Mouse (Mus musculus) limb, embryonic 10.5 days (tissue): ENCODE measurements at regions not wholly inside any gene's neighbourhood (a gene's known extent, or its start where the extent isn't known, plus 50 kb on each side); places are given as distances from the start of the nearest gene placed in this dataset.
A peak's percentile ranks its signal among the peaks of the same experiment; 100 is the strongest.

Source experiments
- DNase-seq: peaks from one replicate; pipeline ENCODE4 v3.0.0-alpha.2; 2017; ENCODE audit warnings: low spot score
- H3K27ac ChIP-seq: fragments of 300-500 bp; sonication (generic); 2 replicates; pipeline ENCODE4 v1.5.1; 2016; ENCODE audit warnings: mild to moderate bottlenecking
- H3K27me3 ChIP-seq: fragments of 300-500 bp; sonication (generic); 2 replicates; pipeline ENCODE4 v1.6.1; 2016; ENCODE audit warnings: low read depth, mild to moderate bottlenecking; ENCODE audit not compliant: poor library complexity, severe bottlenecking
- H3K36me3 ChIP-seq: fragments of 300-500 bp; sonication (generic); 2 replicates; pipeline ENCODE4 v1.6.1; 2016; ENCODE audit warnings: mild to moderate bottlenecking, moderate library complexity
- H3K4me1 ChIP-seq: fragments of 300-500 bp; sonication (generic); 2 replicates; pipeline ENCODE4 v1.6.1; 2016
- H3K4me3 ChIP-seq: fragments of 300-500 bp; sonication (generic); 2 replicates; pipeline ENCODE4 v1.5.1; 2016; ENCODE audit warnings: mild to moderate bottlenecking, moderate library complexity
- H3K9me3 ChIP-seq: fragments of 300-500 bp; sonication (generic); replicated peaks from 2 replicates; pipeline ENCODE4 v1.6.1; 2016; ENCODE audit warnings: mild to moderate bottlenecking
- WGBS: fragments of 180-500 bp; shearing (Covaris S2); methylation state at CpG from one replicate; pipeline ENCODE4 v1.1.7; 2016; 5-methylcytosine and 5-hydroxymethylcytosine counted together

GRCm38 (mm10) chr13:56350705-56351400, 54.5 kb upstream of the Cxcl14 start:
- Histone ChIP-seq H3K36me3 (no peaks in the 10 kb centered on the region), H3K27ac (peak overlapping the region; percentile 80), H3K9me3 (no peaks in the 10 kb centered on the region), H3K4me3 (no peak overlapping the region), H3K4me1 (peaks cover 35% of the 10 kb centered on the region), H3K27me3 (no peaks in the 10 kb centered on the region)
- WGBS, result 79% methylated on average over 14 of the region's 14 CpGs
- peak; percentile 47 for DNase-seq

- DNase-seq, result no peak
- Histone ChIP-seq H3K27me3 (no peaks in the 10 kb centered on the region), H3K27ac (peak overlapping the region; percentile 80), H3K4me1 (peaks cover 34% of the 10 kb centered on the region), H3K36me3 (no peaks in the 10 kb centered on the region), H3K4me3 (no peak overlapping the region), H3K9me3 (no peaks in the 10 kb centered on the region)
- WGBS, result 77% methylated on average over 5 of the region's 5 CpGs
Measured at GRCm38 (mm10) chr13:56351401-56351735, 55.0 kb upstream of the Cxcl14 start.

- Histone ChIP-seq H3K36me3 (no peaks in the 10 kb centered on the region), H3K27me3 (no peaks in the 10 kb centered on the region), H3K4me1 (peaks cover 30% of the 10 kb centered on the region), H3K4me3 (no peak overlapping the region), H3K9me3 (no peaks in the 10 kb centered on the region), H3K27ac (peak overlapping the region; percentile 80; the same call in 1 of the 2 replicates)
- no peak for DNase-seq
- 94% methylated on average over 6 of the region's 6 CpGs for WGBS
Measured at GRCm38 (mm10) chr13:56352436-56352835, 56.1 kb upstream of the Cxcl14 start.

- no peaks in the 10 kb centered on the region for H3K9me3 ChIP-seq
- H3K27ac ChIP-seq, result peak overlapping the region; percentile 32; the same call in 1 of the 2 replicates
- H3K36me3 ChIP-seq, result no peaks in the 10 kb centered on the region
- H3K27me3 ChIP-seq, result no peaks in the 10 kb centered on the region
- 90% methylated on average over 12 of the region's 12 CpGs for WGBS
- no peak for DNase-seq
- no peak overlapping the region for H3K4me3 ChIP-seq
- H3K4me1 ChIP-seq, result peaks cover 30% of the 10 kb centered on the region
Measured at GRCm38 (mm10) chr13:56352839-56353605, 56.7 kb upstream of the Cxcl14 start.

- DNase-seq, result no peak
- Histone ChIP-seq H3K36me3 (no peaks in the 10 kb centered on the region), H3K9me3 (no peaks in the 10 kb centered on the region), H3K27me3 (no peaks in the 10 kb centered on the region), H3K4me1 (peaks cover 33% of the 10 kb centered on the region), H3K27ac (peak overlapping the region; percentile 32; the same call in 1 of the 2 replicates), H3K4me3 (no peak overlapping the region)
- WGBS, result 88% methylated on average over 11 of the region's 11 CpGs
Measured at GRCm38 (mm10) chr13:56353921-56354320, 57.6 kb upstream of the Cxcl14 start.

GRCm38 (mm10) chr13:56354630-56355029, 58.3 kb upstream of the Cxcl14 start:
- Histone ChIP-seq H3K4me3 (no peak overlapping the region), H3K4me1 (peaks cover 40% of the 10 kb centered on the region), H3K36me3 (no peaks in the 10 kb centered on the region), H3K9me3 (no peaks in the 10 kb centered on the region), H3K27me3 (no peaks in the 10 kb centered on the region), H3K27ac (no peak overlapping the region)
- WGBS, result 85% methylated on average over 1 of the region's 1 CpGs
- no peak for DNase-seq

- H3K27me3 ChIP-seq, result no peaks in the 10 kb centered on the region
- WGBS, result 67% methylated on average over 1 of the region's 1 CpGs
Measured at GRCm38 (mm10) chr13:56356999-56357398, 60.6 kb upstream of the Cxcl14 start.

GRCm38 (mm10) chr13:56357955-56358354, 61.6 kb upstream of the Cxcl14 start:
- Histone ChIP-seq H3K4me3 (no peak overlapping the region), H3K4me1 (peaks cover 28% of the 10 kb centered on the region), H3K27me3 (no peaks in the 10 kb centered on the region), H3K9me3 (no peaks in the 10 kb centered on the region), H3K36me3 (no peaks in the 10 kb centered on the region), H3K27ac (no peak overlapping the region; the same call in 1 of the 2 replicates)
- 89% methylated on average over 3 of the region's 3 CpGs for WGBS
- DNase-seq, result no peak

More at GRCm38 (mm10) chr13:56356999-56357398, 60.6 kb upstream of the Cxcl14 start:
- no peaks in the 10 kb centered on the region for H3K9me3 ChIP-seq
- H3K27ac ChIP-seq, result no peak overlapping the region
- no peak overlapping the region for H3K4me3 ChIP-seq
- DNase-seq, result no peak
- peaks cover 23% of the 10 kb centered on the region for H3K4me1 ChIP-seq
- no peaks in the 10 kb centered on the region for H3K36me3 ChIP-seq

- 63% methylated on average over 7 of the region's 7 CpGs for WGBS
Measured at GRCm38 (mm10) chr13:56358827-56359226, 62.5 kb upstream of the Cxcl14 start.

GRCm38 (mm10) chr13:56359554-56359953, 63.2 kb upstream of the Cxcl14 start:
- Histone ChIP-seq H3K27ac (peak overlapping the region; percentile 63), H3K4me1 (peaks cover 36% of the 10 kb centered on the region), H3K36me3 (no peaks in the 10 kb centered on the region), H3K27me3 (no peaks in the 10 kb centered on the region), H3K9me3 (no peaks in the 10 kb centered on the region), H3K4me3 (no peak overlapping the region)
- WGBS, result 88% methylated on average over 18 of the region's 18 CpGs
- DNase-seq, result no peak

More at GRCm38 (mm10) chr13:56358827-56359226, 62.5 kb upstream of the Cxcl14 start:
- H3K4me3 ChIP-seq, result no peak overlapping the region
- no peaks in the 10 kb centered on the region for H3K9me3 ChIP-seq
- peaks cover 36% of the 10 kb centered on the region for H3K4me1 ChIP-seq
- peak overlapping the region; percentile 63 for H3K27ac ChIP-seq
- H3K36me3 ChIP-seq, result no peaks in the 10 kb centered on the region
- H3K27me3 ChIP-seq, result no peaks in the 10 kb centered on the region
- DNase-seq, result no peak

- no peaks in the 10 kb centered on the region for H3K27me3 ChIP-seq
- no peak for DNase-seq
- 0 out of 2 replicates have a peak overlapping the region, but pooled peaks have one; percentile 26 for H3K27ac ChIP-seq
- H3K36me3 ChIP-seq, result no peaks in the 10 kb centered on the region
- H3K9me3 ChIP-seq, result no peaks in the 10 kb centered on the region
- no peak overlapping the region for H3K4me3 ChIP-seq
- peaks cover 36% of the 10 kb centered on the region for H3K4me1 ChIP-seq
- WGBS, result 91% methylated on average over 2 of the region's 2 CpGs
Measured at GRCm38 (mm10) chr13:56360803-56361202, 64.5 kb upstream of the Cxcl14 start.

- no peaks in the 10 kb centered on the region for H3K36me3 ChIP-seq
- no peaks in the 10 kb centered on the region for H3K9me3 ChIP-seq
- H3K4me3 ChIP-seq, result no peak overlapping the region
- DNase-seq, result no peak
- no peak overlapping the region for H3K27ac ChIP-seq
- no peaks in the 10 kb centered on the region for H3K27me3 ChIP-seq
- peaks cover 35% of the 10 kb centered on the region for H3K4me1 ChIP-seq
- WGBS, result 80% methylated on average over 4 of the region's 4 CpGs
Measured at GRCm38 (mm10) chr13:56362238-56362637, 64.2 kb upstream of the Gm3045 start.

GRCm38 (mm10) chr13:56362646-56363045, 63.7 kb upstream of the Gm3045 start:
- DNase-seq, result no peak
- H3K27me3 ChIP-seq, result no peaks in the 10 kb centered on the region
- 40% methylated on average over 13 of the region's 13 CpGs for WGBS
- no peak overlapping the region for H3K4me3 ChIP-seq
- no peaks in the 10 kb centered on the region for H3K9me3 ChIP-seq
- H3K27ac ChIP-seq, result no peak overlapping the region
- H3K36me3 ChIP-seq, result no peaks in the 10 kb centered on the region
- peaks cover 38% of the 10 kb centered on the region for H3K4me1 ChIP-seq
